Mouse (Mus musculus) liver, postnatal 0 days (tissue): ENCODE measurements at regions not wholly inside any gene's neighbourhood (a gene's known extent, or its start where the extent isn't known, plus 50 kb on each side); places are given as distances from the start of the nearest gene placed in this dataset.

Experiments used
- CTCF ChIP-seq: sonication (generic); IDR thresholded peaks from 2 replicates; pipeline ENCODE4 v1.5.1; 2016; ENCODE audit warnings: antibody characterized with exemption, low read depth
- EP300 ChIP-seq: IDR thresholded peaks from 2 replicates; pipeline ENCODE4 v1.6.1; 2016; ENCODE audit warnings: antibody characterized with exemption, low read depth, mild to moderate bottlenecking

DNA sequence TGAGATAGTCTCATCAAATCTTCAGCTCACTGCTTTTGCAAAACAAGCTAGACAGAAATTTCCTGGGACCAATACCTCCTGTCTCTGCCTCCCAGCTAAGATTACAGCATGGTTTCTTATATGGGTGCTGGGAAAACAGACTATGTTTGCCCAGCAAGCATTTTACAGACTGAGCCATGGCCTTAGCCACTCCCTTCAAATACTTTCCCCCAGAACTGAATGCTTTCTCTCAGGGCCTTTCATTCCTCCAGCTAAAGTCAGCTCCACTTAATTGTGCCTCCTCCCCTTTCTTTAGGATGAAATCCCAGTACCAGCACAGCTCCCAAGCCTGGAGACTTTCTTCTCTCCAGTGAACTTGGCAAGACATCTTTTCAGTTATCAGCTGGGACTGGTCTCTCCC, 232.1 kb downstream of the Tmsb4x start:
- TF ChIP-seq CTCF (no peak), EP300 (no peak)
